Mouse (Mus musculus) embryo, embryonic 11 days (tissue): Measurements from ENCODE around the gene Tmem135.

Experiments used
- DNase-seq: peaks from one replicate; pipeline ENCODE4 v3.0.0-alpha.2; 2015

The Tmem135 gene

DNA sequence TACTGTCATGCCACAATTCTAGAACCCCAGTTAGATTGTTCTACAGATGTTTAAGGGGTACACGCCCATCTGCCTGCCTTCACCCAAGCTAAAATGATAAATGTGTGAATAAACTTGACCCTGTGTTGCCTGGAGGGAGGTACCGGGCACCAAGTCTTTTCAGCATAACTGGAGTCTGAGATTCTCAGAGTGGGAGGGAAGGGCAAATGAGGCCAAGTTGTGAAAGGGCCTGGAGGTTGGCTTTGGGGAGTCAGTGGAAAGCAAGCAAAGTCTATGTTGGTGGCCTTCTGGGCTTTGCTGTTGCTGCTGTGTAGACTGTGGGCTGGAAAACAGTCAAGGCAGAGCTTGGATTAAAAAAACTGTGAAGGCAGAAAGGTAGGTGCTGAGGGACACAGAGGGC lies 13.7 kb upstream of the Tmem135 start:
- DNase-seq = no peak

DNA sequence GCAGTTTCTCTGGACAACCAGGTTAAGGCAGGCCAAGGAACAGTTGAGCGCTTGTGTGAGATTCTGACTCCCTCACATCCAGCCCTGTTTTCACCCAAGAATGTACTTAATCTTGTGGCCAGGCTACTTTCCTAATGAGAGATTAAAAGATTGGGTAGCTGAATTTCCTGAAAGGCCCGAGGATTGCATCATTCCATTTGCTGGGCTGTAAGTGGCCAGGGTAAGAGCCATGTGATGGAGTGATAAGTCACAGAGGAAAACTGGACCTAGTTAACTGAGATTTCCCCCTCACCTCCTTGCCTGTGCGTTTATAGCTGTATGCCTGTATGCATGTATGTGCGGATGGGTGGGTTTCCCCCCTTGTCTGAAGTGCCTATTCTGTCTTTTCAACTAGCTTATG lies 12.0 kb upstream of the Tmem135 start:
- DNase-seq = no peak

DNA sequence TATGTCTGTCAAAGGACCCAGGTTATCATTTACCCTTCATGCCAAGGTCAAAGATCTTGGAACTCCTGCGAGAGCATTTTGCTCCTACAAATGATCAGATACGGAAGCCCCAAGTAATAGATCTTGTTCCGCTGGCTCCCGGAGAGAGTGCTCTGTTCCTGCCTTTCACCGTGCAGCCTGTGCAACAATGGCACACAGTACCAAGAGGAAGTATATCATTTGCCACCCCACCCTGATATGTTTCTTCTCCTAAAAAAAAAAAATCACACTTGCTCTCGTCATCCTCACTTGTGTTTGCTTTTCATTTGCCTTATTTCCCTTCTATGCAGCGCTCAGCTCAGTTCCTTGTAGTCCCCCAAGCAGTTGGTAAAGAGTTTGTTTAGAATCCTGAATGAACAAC lies 8.1 kb upstream of the Tmem135 start:
- DNase-seq = no peak

DNA sequence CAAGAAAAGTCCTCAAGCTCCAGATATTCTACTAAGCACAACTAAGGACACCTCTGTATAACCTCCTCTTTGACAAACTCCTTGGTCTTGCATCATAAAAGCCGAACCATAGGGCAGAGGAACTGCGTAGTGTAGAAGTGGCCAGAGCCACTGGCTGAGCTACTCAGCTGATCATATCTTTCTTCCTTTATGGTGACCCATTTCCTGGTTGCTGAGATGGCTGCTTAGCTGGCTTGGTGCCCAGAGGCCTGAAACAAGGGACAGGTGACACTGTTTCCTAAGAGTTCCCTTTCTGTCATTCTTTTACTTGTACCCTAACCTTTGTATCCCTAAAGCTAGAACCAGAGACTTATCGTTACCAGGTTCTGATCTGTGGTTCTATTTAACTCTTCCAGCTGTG lies 7.3 kb upstream of the Tmem135 start:
- no peak for DNase-seq

DNA sequence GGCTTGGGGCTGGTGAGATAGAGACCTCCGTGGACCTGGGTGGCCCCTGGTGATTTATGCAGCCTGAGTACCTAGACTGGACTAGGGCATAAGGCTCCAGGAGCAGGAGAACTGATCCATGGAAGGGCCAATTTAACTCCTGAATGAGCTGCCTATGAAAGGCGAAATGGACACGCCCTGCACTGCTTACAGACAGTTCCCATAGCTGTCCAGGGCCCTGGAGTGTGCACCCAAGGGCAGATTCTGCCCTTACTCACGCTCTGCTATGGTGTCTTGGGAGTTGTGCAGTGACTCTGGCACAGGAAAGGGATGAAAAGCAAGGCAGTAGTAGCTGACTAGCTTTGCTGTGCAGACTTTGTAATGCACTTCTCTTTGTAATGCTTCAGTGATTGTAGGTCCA lies 6.3 kb upstream of the Tmem135 start:
- no peak for DNase-seq

DNA sequence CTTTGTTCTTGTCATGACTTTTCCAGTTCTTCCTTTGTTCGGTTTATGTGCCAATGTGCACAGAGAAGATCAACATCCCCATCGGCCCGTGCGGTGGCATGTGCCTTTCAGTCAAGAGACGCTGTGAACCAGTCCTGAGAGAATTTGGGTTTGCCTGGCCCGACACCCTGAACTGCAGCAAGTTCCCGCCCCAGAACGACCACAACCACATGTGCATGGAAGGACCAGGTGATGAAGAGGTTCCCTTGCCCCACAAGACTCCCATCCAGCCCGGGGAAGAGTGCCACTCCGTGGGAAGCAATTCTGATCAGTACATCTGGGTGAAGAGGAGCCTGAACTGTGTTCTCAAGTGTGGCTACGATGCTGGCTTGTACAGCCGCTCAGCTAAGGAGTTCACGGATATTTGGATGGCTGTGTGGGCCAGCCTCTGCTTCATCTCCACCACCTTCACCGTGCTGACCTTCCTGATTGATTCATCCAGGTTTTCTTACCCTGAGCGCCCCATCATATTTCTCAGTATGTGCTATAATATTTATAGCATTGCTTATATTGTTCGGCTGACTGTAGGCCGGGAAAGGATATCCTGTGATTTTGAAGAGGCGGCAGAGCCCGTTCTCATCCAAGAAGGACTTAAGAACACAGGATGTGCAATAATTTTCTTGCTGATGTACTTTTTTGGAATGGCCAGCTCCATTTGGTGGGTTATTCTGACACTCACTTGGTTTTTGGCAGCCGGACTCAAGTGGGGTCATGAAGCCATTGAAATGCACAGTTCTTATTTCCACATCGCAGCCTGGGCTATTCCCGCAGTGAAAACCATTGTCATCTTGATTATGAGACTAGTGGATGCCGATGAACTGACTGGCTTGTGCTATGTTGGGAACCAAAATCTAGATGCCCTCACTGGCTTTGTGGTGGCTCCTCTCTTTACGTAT lies 3.3 kb upstream of the Tmem135 start:
- DNase-seq = no peak

DNA sequence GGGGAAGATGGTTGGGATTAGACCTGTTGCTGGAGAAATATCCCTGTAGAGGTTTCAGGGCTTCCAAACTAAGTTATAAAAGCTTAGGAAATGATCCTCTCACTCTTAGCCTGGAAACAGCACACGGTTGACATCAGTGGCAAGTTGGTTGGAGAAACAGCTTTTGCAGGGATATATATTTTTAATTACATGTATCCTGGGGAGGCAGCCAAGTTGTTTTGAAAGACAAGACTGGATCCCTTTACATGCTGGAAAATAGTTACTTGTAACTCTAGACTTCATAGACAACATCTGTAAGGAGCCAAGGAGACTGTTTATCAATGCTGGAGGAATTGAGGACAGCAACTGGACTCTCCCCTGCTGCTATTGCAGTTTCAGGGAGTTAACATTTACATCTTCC lies 2.0 kb upstream of the Tmem135 start:
- no peak for DNase-seq

DNA sequence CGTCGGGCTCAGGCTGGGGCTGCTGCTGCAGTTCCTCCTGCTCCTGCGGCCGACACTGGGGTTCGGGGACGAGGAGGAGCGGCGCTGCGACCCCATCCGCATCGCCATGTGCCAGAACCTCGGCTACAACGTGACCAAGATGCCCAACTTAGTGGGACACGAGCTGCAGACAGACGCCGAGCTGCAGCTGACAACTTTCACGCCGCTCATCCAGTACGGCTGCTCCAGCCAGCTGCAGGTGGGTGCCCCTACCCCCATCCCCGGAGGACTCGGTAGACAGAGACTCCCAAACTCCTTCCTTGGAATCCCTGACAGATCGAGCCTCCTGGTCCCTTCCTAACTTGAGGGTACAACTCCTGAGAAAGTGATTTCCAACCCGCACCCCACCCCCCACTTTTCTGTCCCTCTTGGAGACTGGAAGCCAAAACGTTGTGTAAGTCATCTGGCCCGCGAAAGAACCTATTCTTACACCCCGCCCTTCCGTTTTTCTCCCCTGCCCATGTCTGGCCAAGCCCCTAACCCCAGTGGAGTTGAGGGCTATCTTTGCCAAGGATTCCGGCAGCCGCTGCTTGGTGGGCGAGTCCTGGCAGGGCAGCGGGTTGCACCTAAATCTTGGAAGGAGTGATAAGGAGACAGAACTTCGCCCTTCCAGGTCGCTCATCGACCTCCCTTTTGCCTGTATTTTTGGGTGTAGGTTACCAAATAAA lies 865 bp upstream of the Tmem135 start:
- DNase-seq = peak; percentile 64

DNA sequence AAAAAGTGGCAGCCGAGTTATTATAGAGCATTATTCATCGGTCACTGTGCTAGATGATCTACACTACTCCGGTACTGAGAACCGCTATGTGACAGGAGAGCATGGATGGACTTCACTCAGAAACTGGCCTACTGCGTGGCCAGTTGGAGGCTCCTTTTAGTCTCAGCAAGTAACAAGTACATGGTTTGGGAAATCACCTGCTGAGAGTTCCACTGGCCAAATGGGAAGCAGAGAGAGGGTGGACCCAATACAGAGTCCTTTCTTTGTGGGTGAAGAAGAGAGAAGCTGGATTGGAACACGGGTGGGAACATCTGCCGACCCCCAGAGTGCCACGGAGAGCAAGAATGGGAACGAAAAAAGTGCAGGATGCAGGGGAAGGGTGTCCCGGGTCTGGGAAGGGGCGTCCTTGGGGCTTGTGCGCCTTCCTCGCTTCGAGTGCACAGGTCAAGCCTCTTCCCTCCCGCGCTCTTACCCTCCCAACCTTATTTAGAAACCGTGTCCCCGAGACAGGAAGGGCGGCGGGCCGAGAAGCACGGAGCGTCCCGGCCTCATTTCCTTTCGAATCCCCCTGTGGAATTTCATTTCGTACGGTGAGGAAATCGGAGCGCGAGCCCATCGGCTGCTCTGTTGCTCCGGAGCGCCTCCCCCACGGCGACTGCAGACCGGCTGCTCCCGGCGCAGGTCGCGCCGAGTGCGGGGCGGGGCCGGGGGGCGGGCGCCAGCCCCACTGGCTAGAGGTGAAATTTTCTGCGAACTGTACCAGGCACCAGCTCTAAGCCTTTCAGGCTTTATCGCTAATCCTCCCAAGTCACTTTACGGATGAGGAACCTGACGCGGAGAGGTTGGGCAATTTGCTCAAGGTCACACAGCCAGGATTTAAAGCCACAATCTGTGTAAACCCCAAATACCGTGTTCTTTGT lies 709 bp downstream of the Tmem135 start:
- peak; percentile 87 for DNase-seq

DNA sequence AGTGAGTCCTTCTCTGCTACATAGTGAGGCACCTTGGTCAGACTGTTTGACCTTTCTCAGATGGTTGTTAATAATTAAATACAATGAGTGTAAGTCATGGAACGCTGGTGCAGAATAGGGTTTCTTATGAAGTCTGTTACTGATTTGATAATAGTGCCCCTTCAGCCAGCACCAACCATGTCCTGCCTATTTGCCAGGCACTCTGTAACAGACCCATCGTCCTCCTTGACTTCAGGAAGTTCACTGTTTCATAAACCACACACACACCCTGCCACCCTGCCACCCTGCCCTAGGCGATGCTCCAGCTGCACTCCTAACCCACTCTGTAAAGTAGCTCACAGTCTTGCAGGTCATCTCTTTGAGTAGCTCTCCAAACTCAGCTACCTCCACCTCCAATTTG lies 2.1 kb downstream of the Tmem135 start:
- no peak for DNase-seq

DNA sequence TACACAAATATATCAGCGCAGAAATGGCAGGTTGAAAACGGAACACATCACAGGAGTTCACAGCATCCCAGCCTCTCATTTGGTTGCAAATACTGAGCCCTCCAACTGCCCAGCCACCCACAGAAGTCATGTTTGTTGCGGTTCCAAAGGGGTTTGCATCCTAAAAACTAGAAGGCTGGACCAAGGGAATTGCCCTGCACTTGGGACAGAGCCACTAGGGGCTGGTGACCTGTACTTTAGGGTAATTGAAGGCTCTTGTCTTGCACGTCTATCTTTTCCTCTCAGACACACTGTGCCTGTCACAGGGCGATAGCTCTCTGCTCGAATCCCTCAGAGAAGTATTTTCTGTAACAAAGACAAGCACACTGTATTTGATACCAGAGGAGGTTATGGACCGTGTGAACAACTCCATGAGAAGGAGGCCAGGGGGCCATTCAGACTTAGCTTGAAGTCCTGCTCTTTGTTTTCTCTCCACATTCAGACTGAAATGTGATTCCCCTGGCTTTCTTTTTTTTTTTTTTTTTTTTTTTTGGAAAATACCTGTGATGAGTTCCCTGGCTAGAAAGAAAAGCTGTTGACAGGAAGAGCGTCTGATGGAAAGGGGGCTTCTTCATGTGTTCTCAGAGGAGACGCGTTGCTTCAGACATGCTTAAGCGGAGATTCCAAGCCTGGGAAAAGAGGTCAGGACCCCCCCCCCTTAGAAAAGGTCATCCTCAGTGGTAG lies 2.7 kb downstream of the Tmem135 start:
- DNase-seq = no peak

DNA sequence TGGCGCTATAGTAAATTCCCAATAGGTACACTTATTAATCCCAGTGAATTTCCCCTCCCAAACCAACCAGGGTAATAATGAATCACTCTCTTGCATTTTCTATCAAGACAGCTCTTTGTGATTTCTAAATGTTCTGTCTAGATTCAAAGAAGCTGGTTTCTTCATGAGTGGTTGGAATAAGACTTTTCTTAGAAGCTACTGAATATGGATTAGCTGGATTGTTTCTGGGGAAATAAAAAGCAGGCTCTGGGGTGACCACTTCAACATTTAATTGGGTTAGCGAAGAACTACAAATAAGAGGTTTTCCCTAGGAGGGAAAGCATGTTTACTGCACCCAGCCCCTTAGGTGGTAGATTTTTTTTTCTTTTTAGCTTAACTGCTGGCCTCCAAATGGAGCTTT lies 3.3 kb downstream of the Tmem135 start:
- no peak for DNase-seq

DNA sequence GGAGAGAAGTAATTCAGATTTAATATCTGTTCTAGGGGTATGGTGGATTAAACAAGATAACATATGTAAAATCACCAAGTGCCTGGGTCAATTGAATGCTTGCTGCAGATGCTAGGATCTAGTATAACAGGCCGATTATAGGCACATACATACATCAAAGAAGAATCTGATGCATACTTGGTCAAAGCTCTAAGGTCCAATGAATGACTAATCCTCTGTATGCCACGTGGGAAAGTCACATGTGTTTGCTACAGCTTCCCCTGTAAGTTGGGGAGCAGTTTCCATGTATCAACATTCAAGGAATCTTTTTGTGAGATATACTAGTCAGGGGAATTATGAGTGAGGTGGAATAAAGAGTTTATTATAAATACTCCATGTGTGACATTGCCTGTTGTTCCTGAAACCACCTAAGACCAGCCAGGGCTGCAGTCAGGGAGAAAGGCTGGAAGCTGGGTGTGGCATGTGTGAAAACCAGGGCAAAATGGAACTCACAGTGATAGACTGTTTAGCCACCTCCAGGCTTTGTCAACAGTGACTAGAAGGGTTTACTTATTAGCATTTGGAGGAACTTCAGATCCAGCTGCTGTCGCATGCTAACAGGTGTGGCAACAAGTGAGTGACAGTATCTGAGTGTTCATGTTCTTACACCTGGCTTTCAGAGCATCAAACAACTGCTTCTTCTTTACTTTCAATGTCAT lies 6.0 kb downstream of the Tmem135 start:
- no peak for DNase-seq

DNA sequence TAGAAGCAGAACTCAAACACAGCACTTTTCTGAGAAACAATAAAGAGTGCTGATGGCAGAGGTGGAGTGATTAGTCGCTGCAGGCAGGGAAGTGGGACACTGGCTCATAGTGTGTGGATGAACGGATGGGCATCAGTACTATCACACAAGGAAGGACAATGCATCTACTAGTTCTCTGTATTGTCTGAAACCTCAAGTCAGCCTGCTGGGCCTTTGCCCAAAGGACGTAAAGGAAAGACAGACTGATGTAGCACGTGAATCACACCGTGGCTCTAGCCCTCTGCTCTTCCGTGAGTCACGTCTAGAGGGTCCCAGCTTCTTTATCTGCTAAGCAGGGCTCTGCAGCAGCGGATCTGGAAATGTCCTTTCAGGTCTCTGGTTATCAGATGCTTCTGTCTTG lies 7.6 kb downstream of the Tmem135 start:
- no peak for DNase-seq

DNA sequence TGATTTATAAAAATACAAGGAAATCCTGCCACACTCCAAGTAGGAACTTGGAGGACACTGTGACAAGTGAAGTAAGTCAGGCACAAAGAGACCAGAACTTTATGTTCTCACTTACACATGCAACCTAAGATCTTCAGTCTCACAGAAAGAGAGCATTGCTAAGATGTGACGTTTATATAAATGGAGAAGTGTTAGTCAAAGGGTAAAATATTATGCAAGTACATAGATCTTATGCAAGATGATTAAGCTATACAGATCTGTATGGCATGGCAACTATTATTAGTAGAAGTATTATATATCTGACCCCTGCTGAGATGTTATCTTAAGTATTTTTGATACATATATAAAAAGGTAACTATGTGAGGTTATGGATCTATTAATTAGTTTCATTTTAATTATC lies 8.6 kb downstream of the Tmem135 start:
- no peak for DNase-seq

DNA sequence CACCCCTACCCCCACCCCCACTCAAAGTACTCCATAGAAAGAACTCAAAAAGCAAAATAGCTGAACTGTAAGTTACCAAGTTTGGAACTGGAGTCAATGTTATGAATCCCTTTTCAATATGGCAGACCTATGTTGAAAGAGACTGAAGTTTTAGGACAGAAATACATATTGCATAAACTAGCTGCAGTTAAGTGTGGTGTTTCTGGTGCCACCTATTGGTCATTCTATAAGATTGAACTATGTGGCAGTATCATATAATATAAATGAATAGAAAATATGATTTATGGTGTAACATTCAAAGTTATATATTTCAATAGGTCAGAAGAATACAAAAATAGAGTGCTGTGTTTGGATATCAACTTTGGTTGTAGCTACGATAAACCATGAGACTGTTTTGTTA lies 11.2 kb downstream of the Tmem135 start:
- no peak for DNase-seq

DNA sequence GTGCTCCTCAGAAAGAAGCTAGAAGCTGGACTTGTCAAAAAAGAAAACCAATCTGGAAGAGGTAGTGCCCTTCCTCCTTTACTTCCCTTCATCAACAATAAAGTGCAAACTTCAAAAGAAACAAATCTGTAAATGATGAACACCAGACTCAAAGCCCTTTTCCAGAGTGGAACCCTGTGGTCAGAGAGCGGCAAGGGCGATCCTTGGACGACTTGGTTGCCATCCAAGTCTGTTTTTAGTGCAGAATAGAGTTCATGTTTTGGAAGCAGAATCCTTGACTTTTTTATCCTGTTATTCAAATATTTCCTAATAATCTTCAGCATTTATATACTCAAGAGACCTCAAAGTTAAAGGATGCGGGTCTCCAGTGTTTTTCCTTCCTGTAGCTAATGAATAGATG lies 11.6 kb downstream of the Tmem135 start:
- DNase-seq = no peak

DNA sequence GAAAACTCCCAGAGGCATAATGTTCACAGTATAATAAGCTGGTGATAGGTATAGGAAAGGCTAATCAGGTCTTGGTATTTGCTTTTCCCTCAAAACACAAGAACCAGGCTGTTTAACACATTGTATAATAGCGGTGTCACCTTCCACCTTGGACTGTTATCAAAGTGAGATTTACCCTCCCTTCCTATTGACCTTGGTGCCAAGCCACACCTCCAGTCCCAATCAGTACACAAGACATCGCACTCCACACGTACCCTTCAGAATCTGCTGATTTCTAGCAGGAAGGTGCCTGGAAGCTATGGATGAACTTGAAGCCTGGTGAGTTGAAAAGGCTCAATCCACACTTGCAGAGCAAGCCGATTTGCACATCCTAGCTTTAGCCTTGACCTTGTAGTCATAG lies 12.2 kb downstream of the Tmem135 start:
- DNase-seq = no peak

DNA sequence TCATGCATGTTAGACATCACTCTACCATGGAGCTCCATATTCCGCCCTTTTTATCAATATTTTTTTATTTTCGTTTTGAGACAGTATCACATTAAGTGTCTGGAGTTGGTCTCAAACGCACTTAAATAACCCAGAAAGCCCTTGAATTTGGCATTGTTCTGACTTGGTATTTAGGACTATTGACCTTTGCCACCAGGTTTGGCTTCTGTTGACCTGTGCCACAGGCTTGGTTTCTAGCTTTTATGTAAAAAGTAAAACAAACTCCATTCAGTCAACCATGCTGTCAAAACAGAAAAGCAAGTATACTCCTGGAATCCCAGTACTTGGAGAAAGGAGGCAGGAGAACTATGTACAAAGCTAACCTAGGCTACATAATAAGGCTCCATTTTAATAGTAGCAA lies 12.7 kb downstream of the Tmem135 start:
- no peak for DNase-seq

DNA sequence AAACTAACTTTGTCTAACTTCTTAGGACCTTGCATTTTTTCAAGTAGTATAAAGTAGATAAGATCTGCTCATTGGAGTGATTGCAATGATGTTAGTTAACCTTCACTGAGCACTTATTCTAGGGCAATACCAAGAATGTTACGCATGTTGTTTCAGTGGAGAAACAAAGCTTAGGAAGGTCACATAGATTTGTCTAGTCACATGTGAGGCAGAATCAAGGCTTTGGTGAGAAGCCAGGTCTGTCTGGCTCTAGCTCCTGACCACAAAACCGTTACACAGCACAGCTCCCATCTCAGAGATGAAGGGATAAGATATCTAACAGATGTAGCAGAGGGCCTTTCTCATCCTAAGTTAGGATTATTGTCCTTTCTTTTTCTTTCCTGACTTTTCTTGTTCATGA lies 13.4 kb downstream of the Tmem135 start:
- DNase-seq = no peak

DNA sequence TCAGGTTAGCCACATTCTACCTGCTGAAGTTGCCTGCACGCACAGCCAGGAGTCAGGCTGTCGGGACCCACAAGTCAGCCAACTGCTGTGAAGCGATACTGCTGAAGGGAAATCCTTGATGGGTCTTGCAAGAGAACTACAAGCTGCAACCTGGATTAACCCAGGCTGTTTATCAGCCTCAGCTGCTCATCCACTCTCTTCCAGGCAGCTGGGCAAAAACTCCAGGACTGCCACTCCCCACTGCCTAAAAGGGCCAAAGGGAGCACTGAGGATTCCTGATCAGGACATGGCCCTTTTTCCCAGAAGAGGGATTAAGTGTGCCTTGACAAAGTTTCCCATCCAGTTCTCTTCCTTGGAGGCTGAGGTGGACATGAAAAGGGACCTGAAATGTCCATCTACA lies 15.0 kb downstream of the Tmem135 start:
- no peak for DNase-seq

DNA sequence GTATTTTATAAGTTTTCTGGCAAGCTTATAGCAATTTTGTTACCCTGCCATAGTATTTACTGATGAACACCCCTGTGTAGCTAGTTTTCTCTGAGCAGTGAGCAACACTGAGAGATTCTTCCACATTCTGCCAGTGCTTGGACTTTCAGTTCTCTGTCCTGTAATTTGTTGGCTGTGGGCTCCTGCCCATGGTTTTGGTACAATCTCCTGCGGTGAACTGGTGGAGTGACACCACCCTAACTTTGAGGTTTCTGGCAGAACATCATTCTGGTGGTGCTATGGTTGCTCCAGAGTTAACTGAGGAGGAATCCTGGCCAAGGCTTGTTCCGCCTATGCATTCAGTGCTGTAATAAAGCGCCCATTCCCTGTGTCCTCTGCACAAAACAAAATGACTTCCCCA lies 21.1 kb downstream of the Tmem135 start:
- DNase-seq = no peak
